ENCODE assay signal across 8 mouse cellular contexts in the genomic region with DNA sequence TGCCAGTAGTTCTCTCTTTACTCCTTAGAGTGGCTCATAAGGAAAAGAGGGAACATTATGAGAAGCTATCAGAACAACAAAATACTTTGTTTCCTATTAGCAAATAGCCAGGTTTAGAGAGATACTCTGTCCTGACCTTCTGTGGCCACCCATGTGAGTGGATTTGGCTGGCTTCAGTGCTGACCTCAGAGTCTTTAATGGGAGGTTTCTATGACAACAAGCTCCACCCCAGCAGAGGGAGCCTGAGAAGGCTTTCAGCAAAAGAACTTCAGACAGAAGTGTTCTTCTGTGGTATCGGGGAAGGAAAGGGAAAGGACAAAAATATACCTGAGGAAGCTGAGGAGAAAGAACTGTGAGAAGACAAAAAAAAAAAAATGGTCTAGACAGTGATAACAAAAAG.
A peak's percentile ranks its signal among the peaks of the same experiment; 100 is the strongest.
DNase-seq lines count a peak whose midpoint lies in the region; ATAC-seq and TF ChIP-seq lines count a peak whose summit lies in the region.

No protein-coding gene starts in this region.

- peak; percentile 6 for DNase-seq in layer of hippocampus, adult 9-11 months
- no peak for DNase-seq in layer of hippocampus, adult 8-10 months (ENCODE audit: low spot score in 2 of 2)
- DNase-seq in brain, embryonic 14.5 days (ENCODE audit: low read depth): peak; percentile 74
- DNase-seq in heart, postnatal 10 days: peak; percentile 58 to 59
- peak; percentile 23 for DNase-seq in lung, postnatal 14 days
- no peak for DNase-seq in left cerebral cortex, postnatal 14 days (ENCODE audit: low spot score in 2 of 2)
- no peak for DNase-seq in layer of hippocampus, adult 18-20 months (ENCODE audit: low spot score in 2 of 2)

- TF ChIP-seq CTCF in brain, embryonic 14.5 days (IDR thresholded peaks at IDR 0.05; ENCODE audit: borderline replicate concordance, extremely low read depth, insufficient read depth, insufficient read length): no peak

- TF ChIP-seq POLR2A in brain, embryonic 14.5 days (IDR thresholded peaks at IDR 0.05; ENCODE audit: borderline replicate concordance, extremely low read depth, insufficient read depth, insufficient read length, poor library complexity, severe bottlenecking): no peak

- no peak for ATAC-seq in inflammation-experienced regulatory T-cells, adult 6 months

- intact Hi-C loops in heart, postnatal 10 days (cut with DNase I): no loop called here
- intact Hi-C loops in left cerebral cortex, postnatal 14 days (cut with DNase I): loop anchor here (10.0 kb wide), 1 partner anchor 103 kb away; no protein-coding TSS in a partner anchor

Comparison
In these comparisons a context has a peak if more than half of its experiments do, and no peak if none do; other contexts are left out.
1. DNase-seq: peak in layer of hippocampus, adult 9-11 months (single experiment), brain, embryonic 14.5 days (single experiment), heart, postnatal 10 days (2 of 2) and lung, postnatal 14 days (single experiment); none in layer of hippocampus, adult 8-10 months (0 of 2), left cerebral cortex, postnatal 14 days (0 of 2) and layer of hippocampus, adult 18-20 months (0 of 2).